Mouse (Mus musculus) inflammation-experienced regulatory T-cells, adult 6 months (primary cell): ENCODE measurements around the gene Shroom2. TPM values are rescaled to one million over a fixed set of nuclear protein-coding genes. Genes with fewer than 3 reads are reported as not detected.

ENCODE experiments used
- ATAC-seq: one replicate; pipeline ENCODE4 v1.8.0; 2017
- polyA plus RNA-seq, 3 experiments: library from polyadenylated mRNA; unstranded; fragments of 100-300 nt; shearing (Covaris generic); gene quantifications; one replicate each; pipeline ENCODE4 v1.2.1; 2017

Shroom2 gene
- polyA plus RNA-seq, 3 experiments from 2014 or later = not detected

DNA sequence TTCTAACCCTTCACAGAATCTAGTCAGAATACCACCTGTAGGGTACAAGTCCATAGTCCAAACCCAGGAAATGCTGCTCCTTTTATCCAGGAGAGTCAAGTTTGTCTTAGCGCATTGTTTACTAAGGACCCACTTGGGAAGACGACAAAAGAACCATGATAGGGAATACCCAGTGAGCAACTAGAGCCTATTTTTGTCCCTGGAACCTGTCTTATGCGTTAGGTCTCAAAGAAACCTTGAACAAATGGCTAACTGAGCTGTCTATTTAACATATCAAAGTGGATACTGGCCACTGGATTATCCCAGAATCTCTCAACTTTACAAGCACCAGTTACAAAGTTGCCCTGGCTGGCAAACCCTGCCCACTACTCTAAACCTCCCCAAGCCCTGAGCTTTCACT lies 67.6 kb downstream of the Shroom2 start:
- no peak for ATAC-seq

DNA sequence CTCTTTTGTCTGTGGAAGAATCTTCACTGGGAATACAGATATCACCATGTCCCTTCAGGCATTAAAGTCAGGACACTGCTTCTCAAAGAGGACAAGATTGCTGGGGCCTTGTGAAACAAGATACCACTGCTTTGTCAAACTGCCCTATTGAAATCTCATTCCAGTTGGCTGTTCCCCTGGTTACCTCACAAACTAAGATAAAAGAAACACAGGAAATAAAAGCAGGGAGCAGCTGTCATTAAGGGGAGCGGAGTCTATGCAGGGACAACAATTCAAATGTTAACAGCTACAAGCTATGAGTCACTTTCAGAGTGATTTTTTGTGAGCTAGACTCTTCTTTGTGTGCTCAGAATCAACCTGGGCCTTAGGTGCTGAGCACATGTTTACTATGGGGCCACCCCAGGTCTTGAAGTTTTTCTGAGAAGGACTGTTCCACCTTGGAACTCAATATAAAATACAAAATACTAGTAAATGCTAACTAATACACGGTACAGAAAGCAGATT lies 78.4 kb downstream of the Shroom2 start:
- no peak for ATAC-seq

DNA sequence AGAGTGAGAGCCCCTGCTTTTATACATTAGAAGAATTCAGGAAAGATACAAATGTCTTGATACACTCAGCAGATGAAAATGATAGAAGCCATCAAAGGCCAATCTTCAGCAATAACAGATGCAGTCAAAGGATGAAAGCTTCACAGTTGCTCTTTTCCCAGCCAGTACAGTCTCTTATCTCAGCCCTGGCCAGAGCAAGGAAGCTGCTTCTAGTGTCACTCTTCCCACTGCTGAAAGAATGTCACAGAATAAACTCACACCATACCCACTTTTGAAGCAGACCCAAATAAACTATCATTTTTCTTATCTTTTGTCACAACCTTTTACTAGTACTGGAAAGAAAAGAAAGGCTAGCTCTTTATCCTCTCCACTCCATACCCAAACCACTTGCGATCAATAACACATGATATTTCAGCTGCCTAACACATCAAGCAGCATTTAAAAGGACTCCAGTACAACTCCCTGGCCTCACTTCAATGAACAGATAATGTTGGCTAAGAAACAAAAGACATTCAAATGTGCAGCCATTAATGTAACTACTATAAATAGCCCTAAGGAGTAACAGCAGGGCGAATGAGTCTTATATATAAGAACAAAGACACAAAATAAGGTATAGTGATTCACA lies 90.0 kb downstream of the Shroom2 start:
- no peak for ATAC-seq

DNA sequence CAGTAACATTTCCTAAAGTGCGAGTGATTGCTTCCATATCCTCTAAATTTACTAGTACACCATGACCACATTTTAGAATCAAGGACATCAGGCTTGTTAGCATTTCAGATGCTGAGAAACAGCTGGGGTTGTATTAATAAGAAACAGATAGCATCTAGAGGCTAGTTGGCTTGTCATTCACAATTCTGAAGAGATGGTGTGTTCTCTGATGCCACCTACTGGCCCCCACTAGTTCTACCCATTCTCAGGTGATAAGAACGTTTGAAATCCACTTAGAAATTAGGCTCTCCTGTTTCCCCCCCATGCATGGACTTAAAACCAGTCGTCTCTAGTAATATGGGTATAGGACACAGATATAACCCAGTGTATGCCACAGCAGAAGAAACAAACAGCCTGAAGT lies 92.9 kb downstream of the Shroom2 start:
- ATAC-seq = no peak

DNA sequence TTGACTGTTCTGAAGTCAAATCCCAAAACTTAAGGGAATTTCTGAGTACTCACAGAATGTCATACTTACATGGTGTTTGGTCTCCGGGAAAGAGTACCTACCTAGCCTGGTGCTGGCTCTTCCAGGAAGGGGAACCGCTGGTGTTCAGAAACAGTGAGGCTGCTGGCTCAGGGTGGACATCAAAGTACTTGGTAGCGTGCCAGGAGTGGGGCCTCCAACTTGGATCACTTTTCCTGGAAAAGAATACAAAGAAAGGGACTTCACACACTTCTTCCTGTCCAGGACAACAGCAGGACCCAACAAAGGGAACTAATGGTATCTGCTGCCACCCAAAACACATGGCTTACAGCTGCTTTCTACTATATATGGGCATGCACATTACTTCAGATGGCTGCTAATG lies 95.8 kb downstream of the Shroom2 start:
- ATAC-seq = no peak

DNA sequence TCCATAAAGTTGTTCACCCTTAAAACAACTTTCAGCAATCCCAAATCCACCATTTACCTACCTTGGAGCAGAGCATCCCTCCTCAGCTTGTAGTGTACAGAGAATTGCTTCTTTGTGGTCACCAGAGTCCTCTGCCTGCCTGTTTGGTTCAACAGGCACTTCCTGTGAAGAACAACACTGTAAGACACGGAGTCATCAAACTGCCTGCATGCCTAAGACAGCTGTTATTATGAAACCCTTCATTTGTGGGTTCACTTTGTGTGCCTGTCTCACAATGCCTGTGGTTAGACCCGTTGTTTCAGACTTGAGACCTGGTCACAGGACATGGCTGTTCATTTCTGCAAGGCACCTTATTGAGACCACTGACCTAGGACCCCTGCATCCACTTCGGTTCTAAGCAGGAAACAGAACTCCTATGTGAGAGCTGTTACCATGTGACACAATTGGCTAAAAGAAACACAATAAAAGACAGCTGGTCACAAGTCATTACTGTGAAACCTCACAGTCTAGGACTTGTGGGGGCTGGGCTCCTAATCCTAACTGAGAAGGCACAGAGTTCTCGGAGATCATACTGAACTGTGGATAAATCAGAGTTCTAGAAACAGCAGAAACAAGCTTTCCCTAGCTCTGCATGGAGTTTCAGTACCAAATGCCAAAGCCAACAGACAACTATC lies 111.8 kb downstream of the Shroom2 start:
- ATAC-seq = no peak

DNA sequence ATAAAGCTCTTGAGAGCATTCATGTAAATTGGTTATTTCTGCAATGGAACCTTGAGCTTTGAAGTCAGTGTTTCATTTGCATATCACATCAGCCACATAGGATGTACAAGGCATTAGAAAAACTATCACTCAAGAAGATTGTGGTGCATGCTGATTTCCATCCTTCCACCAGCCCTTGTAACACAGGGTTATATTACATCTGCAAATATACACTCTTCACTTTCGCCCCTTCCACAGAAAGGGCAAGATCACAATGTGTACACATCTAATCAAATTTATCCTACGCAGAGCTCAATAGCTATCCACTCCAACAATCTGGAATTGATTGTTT lies 112.7 kb downstream of the Shroom2 start:
- ATAC-seq = no peak

DNA sequence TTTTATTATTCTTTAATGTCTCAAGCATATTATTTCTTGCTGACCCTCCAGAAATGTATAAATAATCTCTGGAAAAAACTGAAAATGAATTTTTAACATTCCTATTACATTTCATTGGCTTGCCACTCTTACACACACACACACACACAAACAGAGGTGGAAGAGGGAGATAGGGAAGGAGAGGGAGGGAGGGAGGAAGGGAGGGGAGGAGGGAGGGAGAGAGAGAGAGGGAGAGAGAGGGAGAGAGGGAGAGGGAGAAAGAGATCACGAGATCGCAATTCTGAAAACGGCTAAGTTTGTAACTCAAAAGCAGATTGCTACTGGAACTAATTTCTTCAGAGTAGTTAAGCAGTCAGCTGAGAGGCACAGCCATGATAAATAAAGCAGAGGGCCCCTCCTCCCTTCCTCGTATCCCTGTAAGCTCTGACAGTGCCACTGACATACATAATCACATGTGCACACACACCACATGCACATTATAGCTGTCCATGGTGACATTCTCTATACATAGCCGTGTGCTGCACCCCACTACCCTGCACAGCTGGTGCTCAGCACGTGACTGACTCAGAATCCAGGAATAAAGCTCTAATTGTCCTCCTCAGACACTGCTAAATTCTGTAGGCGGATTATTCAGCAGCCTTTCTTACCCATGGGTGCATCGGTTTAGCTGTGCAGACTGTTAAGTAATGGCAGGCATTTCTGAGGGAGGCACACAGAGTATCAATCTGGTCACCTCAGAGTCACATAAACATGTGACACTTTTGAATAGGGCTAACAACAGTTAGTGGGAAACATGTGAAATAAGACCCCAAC lies 113.3 kb downstream of the Shroom2 start:
- no peak for ATAC-seq

DNA sequence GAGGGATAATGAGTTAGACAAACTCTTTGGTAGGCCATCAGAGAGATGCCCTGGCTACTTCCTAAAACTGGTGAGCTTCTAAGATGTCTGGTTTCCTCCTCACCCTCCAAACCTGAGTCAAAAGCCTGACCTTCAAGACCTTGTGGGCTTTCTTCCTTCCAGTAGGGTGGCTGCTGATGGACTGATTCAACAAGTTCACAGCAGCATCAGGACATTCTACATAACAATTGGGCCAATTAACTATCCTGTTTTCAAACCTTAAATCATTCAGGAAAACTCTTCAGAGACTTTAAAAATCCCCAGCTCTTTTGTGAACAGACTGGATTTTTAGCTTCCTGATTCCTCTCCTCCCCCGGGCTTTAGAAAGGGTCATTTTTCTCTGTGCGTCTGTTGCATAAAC lies 116.6 kb downstream of the Shroom2 start:
- ATAC-seq = no peak

DNA sequence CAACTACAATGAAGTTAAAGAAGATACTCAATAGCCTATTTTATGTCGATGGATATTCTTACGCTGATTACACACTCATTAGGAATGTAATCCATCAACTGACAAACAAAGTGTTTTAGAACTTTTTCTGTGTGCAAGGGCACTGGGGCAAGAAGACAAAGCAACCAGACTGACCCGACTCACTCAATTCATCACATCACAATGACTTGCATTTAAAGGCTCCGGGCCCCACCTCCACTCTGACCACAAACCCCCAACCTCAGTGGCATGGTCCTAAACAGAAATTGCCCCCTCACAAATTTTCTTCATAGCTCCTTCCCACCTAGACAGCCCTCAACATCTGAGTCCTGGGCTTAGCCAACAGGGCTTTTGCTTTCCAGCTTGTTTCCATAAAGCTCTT lies 124.4 kb downstream of the Shroom2 start:
- no peak for ATAC-seq

DNA sequence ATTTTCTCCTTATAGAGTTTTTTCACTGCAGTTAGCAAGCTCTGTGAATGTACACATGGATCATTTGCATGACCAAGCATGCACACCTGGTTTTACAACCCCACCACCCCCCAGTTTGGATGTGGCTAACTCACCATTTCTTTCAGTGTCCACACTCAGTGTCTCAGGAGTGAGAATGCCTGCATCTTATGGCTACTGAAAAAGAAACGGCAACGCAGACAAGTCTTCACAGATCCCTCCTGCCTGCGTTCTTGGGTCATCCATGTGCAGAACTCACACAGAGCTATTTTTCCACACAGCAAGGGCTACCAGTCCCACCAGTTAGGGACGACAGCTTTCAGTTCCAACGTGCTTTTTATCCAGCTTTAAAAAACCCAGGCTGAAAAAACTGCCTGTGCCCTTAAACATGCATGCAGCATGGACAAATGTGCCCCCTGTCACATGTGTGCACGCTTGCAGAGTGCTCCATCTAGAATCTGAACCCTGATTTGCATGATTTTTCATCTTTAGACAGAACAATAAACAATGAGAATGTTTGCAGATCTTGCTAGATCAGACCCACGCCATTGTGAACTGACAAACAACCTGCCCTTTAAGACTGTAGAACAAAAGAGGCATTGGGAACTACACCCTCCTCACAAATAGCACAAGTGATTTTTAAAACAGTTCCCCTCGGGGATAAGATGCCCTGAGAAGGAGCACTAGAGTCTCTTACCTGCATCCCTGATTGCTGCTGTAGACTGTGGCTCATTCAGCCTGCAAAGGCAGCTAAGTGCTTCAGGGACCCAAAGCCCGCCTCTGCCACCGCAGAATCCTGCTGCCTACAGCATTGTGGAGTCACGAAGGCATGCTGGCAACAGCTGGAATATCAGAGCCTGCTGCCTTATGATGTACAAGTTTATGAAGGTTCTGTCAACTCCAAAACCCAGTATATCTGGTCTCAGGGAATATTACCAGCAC lies 125.3 kb downstream of the Shroom2 start:
- ATAC-seq = no peak

DNA sequence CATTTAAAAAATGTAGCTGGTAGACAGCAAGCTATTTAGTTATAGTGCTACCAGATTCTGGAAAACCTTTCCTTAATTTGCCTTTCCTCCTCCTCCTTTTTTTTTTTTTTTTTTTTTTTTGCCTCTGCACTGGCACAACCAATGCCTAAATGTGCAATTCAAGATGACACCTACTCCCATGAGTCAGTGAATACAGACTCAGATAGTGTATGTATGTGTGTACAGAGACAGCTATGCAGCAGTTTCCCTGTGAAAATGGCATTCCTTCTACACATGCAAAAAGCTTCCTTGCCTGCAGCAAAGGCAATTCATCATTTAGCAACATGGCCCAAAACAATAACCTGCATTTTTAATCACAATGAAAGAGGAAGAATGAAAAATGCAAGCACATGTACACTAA lies 126.1 kb downstream of the Shroom2 start:
- ATAC-seq = no peak

DNA sequence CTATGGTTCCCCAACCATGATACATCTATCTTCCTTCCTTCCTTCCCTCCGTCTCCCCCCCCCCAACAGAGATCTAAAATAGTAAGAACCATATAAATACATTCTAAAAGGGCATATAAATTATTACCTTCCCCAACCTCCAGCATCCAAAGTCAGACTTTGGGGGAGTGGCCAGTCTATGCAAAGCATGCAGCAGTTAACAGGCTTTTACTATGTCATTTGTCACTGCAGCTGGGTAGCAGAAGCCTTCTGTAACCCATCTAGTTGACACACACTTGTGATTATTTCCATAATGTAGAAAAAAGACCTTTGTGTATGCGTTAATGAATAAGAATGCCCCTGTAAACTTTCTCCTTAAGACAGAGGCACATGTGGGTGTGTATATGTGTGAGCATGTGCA lies 126.6 kb downstream of the Shroom2 start:
- ATAC-seq = no peak

DNA sequence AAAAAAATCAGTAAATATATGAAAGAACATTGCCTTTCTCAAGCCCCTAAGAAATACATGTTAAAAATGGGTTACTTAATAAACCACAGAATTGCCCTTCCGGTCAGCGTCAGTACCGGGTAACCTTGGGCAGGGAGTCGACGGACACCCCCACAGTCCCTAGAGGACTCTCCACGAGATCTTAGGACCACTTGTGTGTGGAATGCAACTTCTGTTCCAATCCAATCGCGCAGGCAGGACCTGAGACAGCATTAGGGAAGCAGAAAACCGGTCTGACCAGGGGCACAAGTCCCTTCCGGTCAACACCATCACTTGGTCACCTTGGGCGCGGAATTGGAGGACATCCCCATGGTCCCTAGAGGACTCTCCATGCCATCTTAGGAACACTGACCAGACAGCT lies 133.9 kb downstream of the Shroom2 start:
- ATAC-seq = no peak

DNA sequence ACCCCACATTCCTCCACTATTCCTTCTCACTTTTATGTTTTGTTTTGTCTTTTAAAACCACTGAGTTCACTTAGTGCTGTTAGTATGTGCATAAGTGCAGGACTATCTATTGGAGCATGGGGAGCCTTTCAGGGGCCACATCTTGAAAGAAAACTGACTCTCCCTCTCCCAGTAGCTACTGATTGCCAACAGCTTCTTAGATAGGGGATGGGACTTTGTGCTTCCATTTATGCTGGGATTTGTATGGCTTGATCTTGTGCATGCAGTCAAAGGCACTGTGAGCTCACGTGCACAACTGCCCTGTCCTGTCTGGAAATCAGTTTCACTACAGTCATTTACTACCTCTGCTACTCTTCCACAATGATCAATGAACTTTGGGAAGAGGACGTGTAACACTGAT lies 147.9 kb downstream of the Shroom2 start:
- no peak for ATAC-seq

DNA sequence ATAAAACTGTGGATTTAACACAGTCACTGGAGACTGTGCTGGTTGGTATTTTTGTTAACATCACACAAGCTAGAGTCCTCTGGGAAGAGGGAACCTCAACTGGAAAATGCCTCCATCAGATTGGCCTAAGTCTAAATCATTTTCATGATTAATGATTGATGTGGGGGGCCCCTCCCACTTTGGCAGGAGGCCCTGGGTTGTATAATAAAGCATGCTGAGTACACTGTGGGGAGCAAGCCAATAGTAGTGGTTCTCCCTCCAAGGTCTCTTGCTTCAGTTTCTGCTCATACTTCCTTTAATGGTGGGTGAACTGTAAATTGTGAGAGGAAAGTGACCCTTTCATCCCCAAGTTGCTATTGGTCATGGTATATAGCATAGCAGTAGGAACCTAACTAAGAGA lies 148.3 kb downstream of the Shroom2 start:
- no peak for ATAC-seq

DNA sequence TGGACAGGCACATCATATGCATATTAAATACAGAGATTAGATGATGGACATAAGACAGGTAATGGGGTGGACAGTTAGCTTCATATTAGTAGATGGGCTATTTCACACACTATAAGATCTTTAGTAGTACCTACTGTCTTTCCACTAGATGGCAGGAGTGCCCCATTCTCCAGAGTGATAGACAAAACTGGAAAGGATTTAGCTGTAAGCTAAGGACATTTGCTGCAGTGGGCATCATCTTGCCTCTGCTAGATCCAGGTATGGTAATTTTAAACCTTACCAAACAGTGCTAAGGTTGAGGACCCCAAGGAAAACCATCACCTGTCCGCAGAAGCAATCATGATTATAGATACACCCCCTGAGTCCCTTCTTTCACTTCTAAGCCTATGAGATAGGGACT lies 150.8 kb downstream of the Shroom2 start:
- no peak for ATAC-seq

DNA sequence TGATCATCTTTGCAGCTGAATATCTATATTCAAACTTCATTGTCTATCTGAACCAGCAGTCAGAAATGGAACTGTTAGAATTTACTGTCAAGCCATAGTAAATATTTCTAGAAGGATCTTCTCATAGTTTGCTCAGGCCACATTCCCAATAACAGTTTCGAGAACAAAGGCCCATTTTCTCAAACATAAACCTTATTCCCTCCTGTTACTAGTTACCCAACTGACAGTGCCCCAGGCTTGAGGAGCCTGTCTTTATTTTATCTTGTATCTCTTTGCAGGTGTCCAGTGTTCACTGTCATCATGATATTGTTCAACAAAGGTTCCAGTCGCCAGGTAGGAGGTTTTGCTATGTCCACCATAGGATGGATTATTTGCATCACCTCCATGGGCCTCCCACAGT lies 206.2 kb downstream of the Shroom2 start, which contains the start of gene Cldn34a:
TSS of gene Cldn34a (plus strand) at position 301 of the 400 bp plus-strand sequence.
- no peak for ATAC-seq
